Mouse (Mus musculus): Measurements from ENCODE around the gene Prdx2.

DNA sequence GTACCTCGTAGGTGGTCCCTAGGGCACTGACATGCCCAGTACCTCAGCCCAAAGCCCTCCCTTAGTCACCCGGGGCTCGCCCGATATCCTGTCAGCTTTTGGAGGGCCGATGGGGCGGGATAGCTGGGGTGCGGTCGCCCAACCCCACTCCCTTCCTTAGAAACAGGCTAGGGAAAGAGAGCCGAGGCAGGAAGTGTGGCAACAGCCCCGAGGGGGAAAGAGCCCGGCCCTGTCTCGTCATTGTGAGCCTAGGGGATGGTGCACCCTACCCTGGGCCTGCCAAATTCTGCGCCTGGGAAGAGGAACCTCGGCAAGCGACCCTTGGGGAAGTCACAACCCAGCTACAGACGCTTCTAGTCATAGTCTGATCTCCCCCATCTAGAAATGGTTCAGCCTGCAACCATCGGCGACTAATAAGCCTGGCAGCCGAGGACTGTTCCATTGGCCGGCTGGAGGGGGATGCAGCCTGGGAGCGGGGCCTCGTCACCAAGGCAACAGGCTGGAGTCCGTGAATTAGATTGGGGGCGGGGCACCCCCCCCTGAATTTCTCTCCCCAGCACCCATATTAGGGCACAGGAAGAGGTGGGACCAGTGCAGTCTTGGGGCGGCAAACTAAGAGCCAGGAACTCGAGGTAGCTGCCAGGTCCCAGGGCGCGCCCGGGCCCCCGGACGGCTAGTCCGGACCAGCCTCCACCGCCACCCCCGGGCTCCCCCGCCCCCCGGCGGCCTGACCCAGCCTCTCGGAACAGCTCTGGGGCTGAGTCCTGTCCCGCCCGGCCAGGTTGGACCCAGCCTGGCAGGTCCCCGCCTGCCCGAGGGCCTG is 10.4 kb downstream of the Prdx2 start:
- no peak for TF ChIP-seq ZC3H11A (IDR thresholded peaks at IDR 0.05; ENCODE audit: borderline replicate concordance, low read depth, low read length)
- TF ChIP-seq ZNF384 (IDR thresholded peaks at IDR 0.05; ENCODE audit: low read depth, low read length): no peak
- TF ChIP-seq CHD2 (IDR thresholded peaks at IDR 0.05; ENCODE audit: low read depth, low read length): no peak
- no peak for TF ChIP-seq MAFK (IDR thresholded peaks at IDR 0.05; ENCODE audit: insufficient read depth, low read depth, low read length)
- TF ChIP-seq HCFC1 (IDR thresholded peaks at IDR 0.05; ENCODE audit: borderline replicate concordance, insufficient read depth, low read length): 0 out of 2 replicates have a peak, but pooled peaks have one; percentile 46
